Comparison of ENCODE assay signal across 13 mouse cellular contexts in the genomic region with DNA sequence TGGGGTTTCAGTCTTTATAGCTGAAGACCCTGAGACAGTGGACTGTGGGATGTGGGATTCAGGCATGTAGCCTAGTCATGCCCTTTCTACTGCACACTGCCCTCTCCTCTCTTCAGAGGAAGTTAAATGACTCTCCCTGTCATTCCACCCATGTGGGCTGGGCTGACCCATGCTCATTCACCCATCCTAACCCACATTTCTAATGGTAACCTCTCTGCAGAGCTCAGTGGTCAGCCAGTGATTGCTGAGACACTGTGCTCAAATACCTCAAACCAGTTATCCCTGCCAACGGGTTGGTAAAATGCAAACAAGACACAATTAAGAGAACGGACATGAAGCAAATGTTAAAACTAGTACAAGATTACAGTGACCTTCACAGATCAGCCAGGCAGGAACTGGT. TPM values are rescaled to one million over a fixed set of nuclear protein-coding genes. Genes with fewer than 3 reads are reported as not detected.
DNase-seq lines count a peak whose midpoint lies in the region; ATAC-seq and TF ChIP-seq lines count a peak whose summit lies in the region.
"Had no signal": no experiment of that assay in that cellular context is flagged by ENCODE, and none has a peak within 500 bp of the region (broad histone marks: within the 10 kb centered on the region; RNA-seq: fewer than 3 reads in every experiment).

No protein-coding gene starts in this region.

- peak overlapping the region; percentile 20 for H3K4me2 ChIP-seq in intestine, embryonic 15.5 days (replicated peaks)
- H3K4me2 ChIP-seq in midbrain, embryonic 16.5 days (ENCODE audit: low read length), result no peak overlapping the region
- H3K4me2 ChIP-seq: limb, embryonic 12.5 days; stomach, embryonic 15.5 days had no signal

- TF ChIP-seq CTCF in liver, adult 2 months (IDR thresholded peaks at IDR 0.05; ENCODE audit: low read depth, low read length), result no peak
- TF ChIP-seq CTCF in heart, adult 2 months (IDR thresholded peaks at IDR 0.05), result no peak

- H3K4me1 ChIP-seq in liver, adult 2 months (ENCODE audit: control insufficient read depth, insufficient read depth, low read length), result peaks cover 42% of the 10 kb centered on the region
- peaks cover 21% of the 10 kb centered on the region for H3K4me1 ChIP-seq in intestine, embryonic 15.5 days (replicated peaks)
- H3K4me1 ChIP-seq in heart, adult 2 months (ENCODE audit: control insufficient read depth, insufficient read depth, low read length), result peaks cover 3% of the 10 kb centered on the region; the same call in 1 of the 2 replicates
- peaks cover 6% of the 10 kb centered on the region for H3K4me1 ChIP-seq in midbrain, embryonic 16.5 days (ENCODE audit: control insufficient read depth, insufficient read depth, low read length)

- intact Hi-C loops in heart, adult 2 months (cut with DNase I), result no loop called here

- H3K4me3 ChIP-seq in liver, adult 2 months (ENCODE audit: insufficient read depth, low read depth, low read length), result no peak overlapping the region
- no peak overlapping the region for H3K4me3 ChIP-seq in intestine, embryonic 15.5 days (replicated peaks)
- H3K4me3 ChIP-seq in heart, adult 2 months, result no peak overlapping the region
- H3K4me3 ChIP-seq in midbrain, embryonic 16.5 days (ENCODE audit: low read depth, low read length), result no peak overlapping the region
- H3K4me3 ChIP-seq: limb, embryonic 12.5 days; midbrain, embryonic 10.5 days; stomach, embryonic 15.5 days had no signal

- no peak for TF ChIP-seq POLR2A in liver, adult 2 months (IDR thresholded peaks at IDR 0.05; ENCODE audit: extremely low read depth, insufficient read depth, low read length)
- no peak for TF ChIP-seq POLR2A in heart, adult 2 months (IDR thresholded peaks at IDR 0.05; ENCODE audit: insufficient read depth, low read depth, low read length)

- ATAC-seq in intestine, embryonic 15.5 days, result peak; percentile 32; the same call in 1 of the 2 replicates
- no peak for ATAC-seq in midbrain, embryonic 16.5 days
- ATAC-seq: CD4-positive, CD25-positive, alpha-beta regulatory T cell, adult 4 months had no signal

- peak overlapping the region; percentile 94 for H3K27ac ChIP-seq in liver, adult 2 months (replicated peaks; ENCODE audit: insufficient read depth, low read depth, low read length)
- H3K27ac ChIP-seq in intestine, embryonic 15.5 days, result peak overlapping the region; percentile 32; the same call in 1 of the 2 replicates
- no peak overlapping the region for H3K27ac ChIP-seq in heart, adult 2 months
- no peak overlapping the region for H3K27ac ChIP-seq in midbrain, embryonic 16.5 days (ENCODE audit: low read length)
- H3K27ac ChIP-seq: limb, embryonic 12.5 days; midbrain, embryonic 10.5 days; stomach, embryonic 15.5 days had no signal

- WGBS in liver, adult 2 months, result 3% methylated on average over 2 of the region's 2 CpGs
- WGBS in intestine, embryonic 15.5 days, result 23% methylated on average over 2 of the region's 2 CpGs
- 49% methylated on average over 2 of the region's 2 CpGs for WGBS in heart, adult 2 months
- WGBS in midbrain, embryonic 16.5 days, result 56% methylated on average over 2 of the region's 2 CpGs

- peak; percentile 75 for DNase-seq in liver, adult 2 months (ENCODE audit: extremely low read depth, low read depth, low spot score)
- DNase-seq in liver, result no peak
- peak; percentile 32 for DNase-seq in kidney, postnatal 14 days
- peak; percentile 13 for DNase-seq in retina, postnatal 1 day
- DNase-seq in heart, adult 2 months, result no peak
- DNase-seq: adrenal gland, adult 2 months; cerebellum, postnatal 36 days had no signal

- H3K36me3 ChIP-seq in liver, adult 2 months (ENCODE audit: control insufficient read depth, insufficient read depth, low read length), result peaks cover 8% of the 10 kb centered on the region; the same call in 1 of the 2 replicates
- peaks cover 4% of the 10 kb centered on the region; the same call in 1 of the 2 replicates for H3K36me3 ChIP-seq in intestine, embryonic 15.5 days
- H3K36me3 ChIP-seq in heart, adult 2 months (ENCODE audit: control insufficient read depth, insufficient read depth, low read length), result no peaks in the 10 kb centered on the region
- peaks cover 3% of the 10 kb centered on the region; the same call in 1 of the 2 replicates for H3K36me3 ChIP-seq in midbrain, embryonic 16.5 days (ENCODE audit: control insufficient read depth, insufficient read depth, low read length)

- no peak for TF ChIP-seq EP300 in heart, adult 2 months (IDR thresholded peaks at IDR 0.05; ENCODE audit: insufficient read depth, low read depth, low read length)

- H3K9me3 ChIP-seq in intestine, embryonic 15.5 days, result no peaks in the 10 kb centered on the region
- no peaks in the 10 kb centered on the region for H3K9me3 ChIP-seq in midbrain, embryonic 16.5 days (replicated peaks; ENCODE audit: control insufficient read depth, low read length, poor library complexity, severe bottlenecking)
- H3K9me3 ChIP-seq: limb, embryonic 12.5 days; midbrain, embryonic 10.5 days; stomach, embryonic 15.5 days had no signal

- peak overlapping the region; percentile 47 for H3K9ac ChIP-seq in liver, adult 2 months (ENCODE audit: low read depth, low read length)
- H3K9ac ChIP-seq in intestine, embryonic 15.5 days, result no peak overlapping the region
- no peak overlapping the region for H3K9ac ChIP-seq in heart, adult 2 months (ENCODE audit: low read depth, low read length)
- no peak overlapping the region for H3K9ac ChIP-seq in midbrain, embryonic 16.5 days (ENCODE audit: low read depth, low read length)
- H3K9ac ChIP-seq: limb, embryonic 12.5 days; stomach, embryonic 15.5 days had no signal

- H3K79me2 ChIP-seq in liver, adult 2 months (ENCODE audit: control insufficient read depth, insufficient read depth, low read length), result peaks cover 10% of the 10 kb centered on the region; the same call in 1 of the 2 replicates
- no peaks in the 10 kb centered on the region for H3K79me2 ChIP-seq in heart, adult 2 months (replicated peaks; ENCODE audit: control insufficient read depth, insufficient read depth, low read length)

- no peaks in the 10 kb centered on the region for H3K27me3 ChIP-seq in liver, adult 2 months (ENCODE audit: control insufficient read depth, insufficient read depth, low read length)
- no peaks in the 10 kb centered on the region for H3K27me3 ChIP-seq in intestine, embryonic 15.5 days (replicated peaks)
- no peaks in the 10 kb centered on the region for H3K27me3 ChIP-seq in heart, adult 2 months (ENCODE audit: control insufficient read depth, insufficient read depth, low read length)
- no peaks in the 10 kb centered on the region for H3K27me3 ChIP-seq in midbrain, embryonic 16.5 days (ENCODE audit: control insufficient read depth, insufficient read depth, low read depth, low read length)
- H3K27me3 ChIP-seq: limb, embryonic 12.5 days; stomach, embryonic 15.5 days had no signal

RNA-seq across cellular contexts. Expression of a gene that starts 39.9 kb away (rescaled TPM):
- total RNA-seq in liver, adult 2 months (2014; rRNA removed), result 18.3 and 19.9 TPM in 2 replicates
- 11.4 and 12.2 TPM in 2 replicates for polyA plus RNA-seq in liver, adult 2 months (2012; rRNA removed)
- polyA plus RNA-seq in intestine, embryonic 15.5 days (2015; fragmentation: Nextera tagmentation; extraction: Ambion mirVana), result 20.5 and 20.9 TPM in 2 replicates
- total RNA-seq in heart, adult 2 months (2021), result 10 to 100 TPM; 21.0 to 22.1 TPM
- polyA plus RNA-seq in heart, adult 2 months (2012; rRNA removed), result 5.9 and 9.1 TPM in 2 replicates
- polyA plus RNA-seq in midbrain, embryonic 16.5 days (2015; fragmentation: Nextera tagmentation; extraction: Ambion mirVana), result 16.0 and 17.7 TPM in 2 replicates

Comparison
In these comparisons a context has a peak if more than half of its experiments do, and no peak if none do; other contexts are left out.
1. DNase-seq: peak in liver, adult 2 months (single experiment), kidney, postnatal 14 days (single experiment) and retina, postnatal 1 day (single experiment); none in liver (single experiment) and heart, adult 2 months (0 of 2).
2. H3K27ac ChIP-seq: peak in liver, adult 2 months (single experiment) and intestine, embryonic 15.5 days (single experiment); none in heart, adult 2 months (single experiment) and midbrain, embryonic 16.5 days (single experiment).